Mouse (Mus musculus) heart, embryonic 15.5 days (tissue): Measurements from ENCODE around the gene Il27. TPM values are rescaled to one million over a fixed set of nuclear protein-coding genes. Genes with fewer than 3 reads are reported as not detected.
A peak's percentile ranks its signal among the peaks of the same experiment; 100 is the strongest.

Experiments
- ATAC-seq: fragments of 200-750 bp; cut with Nextera tagmentation; replicated peaks from 2 replicates; pipeline ENCODE4 v1.8.0; 2017; ENCODE audit warnings: low read depth, moderate TSS enrichment; ENCODE audit not compliant: insufficient number of reproducible peaks, insufficient read depth, low FRiP score
- H3K27ac ChIP-seq: fragments of 300-500 bp; sonication (generic); 2 replicates; pipeline ENCODE4 v1.5.1; 2015; ENCODE audit warnings: mild to moderate bottlenecking, inconsistent platforms
- H3K27me3 ChIP-seq: fragments of 300-500 bp; sonication (generic); 2 replicates; pipeline ENCODE4 v1.6.1; 2015; ENCODE audit warnings: inconsistent platforms
- H3K36me3 ChIP-seq: fragments of 300-500 bp; sonication (generic); 2 replicates; pipeline ENCODE4 v1.6.1; 2015; ENCODE audit warnings: mild to moderate bottlenecking, inconsistent platforms
- H3K4me1 ChIP-seq: fragments of 300-500 bp; sonication (generic); replicated peaks from 2 replicates; pipeline ENCODE4 v1.6.1; 2015; ENCODE audit warnings: inconsistent platforms
- H3K4me2 ChIP-seq: fragments of 300-500 bp; sonication (generic); 2 replicates; pipeline ENCODE4 v1.6.1; 2015; ENCODE audit warnings: inconsistent platforms, mild to moderate bottlenecking, moderate library complexity
- H3K4me3 ChIP-seq: fragments of 300-500 bp; sonication (generic); 2 replicates; pipeline ENCODE4 v1.5.1; 2015; ENCODE audit warnings: mild to moderate bottlenecking, inconsistent platforms
- H3K9ac ChIP-seq: fragments of 300-500 bp; sonication (generic); 2 replicates; pipeline ENCODE4 v1.6.1; 2015; ENCODE audit warnings: mild to moderate bottlenecking, inconsistent platforms
- H3K9me3 ChIP-seq: fragments of 300-500 bp; sonication (generic); replicated peaks from 2 replicates; pipeline ENCODE4 v1.6.1; 2016; ENCODE audit warnings: inconsistent platforms
- WGBS: fragments of 180-500 bp; shearing (Covaris S2); methylation state at CpG from one replicate; pipeline ENCODE4 v1.1.7; 2015; ENCODE audit warnings: mixed read lengths; 5-methylcytosine and 5-hydroxymethylcytosine counted together
- polyA plus RNA-seq: library from polyadenylated mRNA; unstranded; fragments of >200 nt; fragmentation: Nextera tagmentation; extraction: Ambion mirVana; gene quantifications from 2 replicates; pipeline ENCODE4 v1.2.1, GENCODE M21; 2015

Il27 gene
- polyA plus RNA-seq, 1 experiment from 2014 or later, result 0.13 TPM

DNA sequence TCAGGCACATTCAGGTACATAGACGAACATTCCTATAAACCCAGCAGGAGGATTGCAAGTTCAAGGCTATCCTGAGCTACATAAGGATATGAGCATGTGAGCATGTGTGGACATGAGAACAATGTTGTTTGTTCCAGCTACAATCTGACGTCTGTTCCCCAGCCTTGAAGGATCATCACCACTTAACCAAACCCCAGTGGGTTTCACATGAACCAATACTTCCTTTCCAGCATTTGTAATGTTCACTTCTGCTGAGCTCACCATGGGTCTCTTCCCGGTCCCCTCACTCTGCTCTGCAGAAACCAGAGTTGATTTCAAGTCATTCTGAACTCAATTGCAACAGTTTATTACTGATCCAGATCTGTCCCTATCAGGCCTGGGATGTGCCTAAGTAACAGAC, 7.9 kb upstream of the Il27 start:
- 71% methylated on average over 3 of the region's 3 CpGs for WGBS
- ATAC-seq, result no peak
- Histone ChIP-seq H3K4me2 (no peak overlapping the region), H3K4me3 (no peak overlapping the region), H3K4me1 (no peaks in the 10 kb centered on the region), H3K27ac (no peak overlapping the region), H3K9ac (no peak overlapping the region), H3K27me3 (no peaks in the 10 kb centered on the region), H3K36me3 (no peaks in the 10 kb centered on the region), H3K9me3 (no peaks in the 10 kb centered on the region)

DNA sequence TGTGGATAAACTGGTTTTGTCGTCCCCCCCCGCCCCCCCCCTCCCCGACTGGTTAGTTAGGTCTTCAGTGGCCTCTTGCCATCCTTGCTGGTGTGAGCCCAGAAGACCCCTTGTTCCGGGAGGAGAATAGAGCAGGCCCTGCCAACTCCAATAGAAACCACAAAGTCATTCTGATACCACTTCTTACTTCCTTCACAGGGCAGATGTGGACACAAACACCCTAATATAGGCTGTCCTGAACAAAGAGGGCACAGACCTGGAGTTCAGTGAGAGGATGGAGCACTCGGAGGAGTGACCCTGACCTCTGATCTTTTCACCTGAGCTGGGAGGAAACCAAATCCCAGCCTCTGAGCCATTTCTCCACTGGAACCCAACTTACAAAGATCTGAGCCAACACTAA, 7.2 kb upstream of the Il27 start:
- no peak overlapping the region for H3K9ac ChIP-seq
- no peak overlapping the region for H3K27ac ChIP-seq
- no peaks in the 10 kb centered on the region for H3K27me3 ChIP-seq
- no peaks in the 10 kb centered on the region for H3K9me3 ChIP-seq
- no peak for ATAC-seq
- H3K4me2 ChIP-seq, result no peak overlapping the region
- WGBS, result 44% methylated on average over 5 of the region's 5 CpGs
- no peak overlapping the region for H3K4me3 ChIP-seq
- H3K4me1 ChIP-seq, result no peaks in the 10 kb centered on the region
- no peaks in the 10 kb centered on the region for H3K36me3 ChIP-seq

DNA sequence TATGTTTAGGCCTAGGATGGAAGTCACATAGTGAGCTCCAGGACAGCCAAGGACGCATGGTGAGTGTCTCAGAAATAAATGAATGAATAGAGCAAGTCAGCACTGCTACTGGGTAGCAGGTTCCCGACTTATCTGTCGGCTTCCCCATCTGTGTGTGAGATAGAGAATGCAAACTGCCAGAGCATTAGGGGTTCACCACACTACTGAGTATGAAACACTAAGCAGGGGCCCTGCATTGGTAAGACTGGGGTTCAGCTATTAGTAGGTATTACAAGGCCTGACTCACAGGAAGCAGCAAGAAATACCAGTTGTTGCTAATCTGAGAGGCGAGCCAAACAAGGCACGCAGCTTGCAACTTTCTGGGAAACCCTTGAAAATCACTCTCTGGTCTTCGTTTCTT, 4.2 kb upstream of the Il27 start:
- 72% methylated on average over 6 of the region's 6 CpGs for WGBS
- no peak for ATAC-seq
- H3K4me3 ChIP-seq, result no peak overlapping the region

DNA sequence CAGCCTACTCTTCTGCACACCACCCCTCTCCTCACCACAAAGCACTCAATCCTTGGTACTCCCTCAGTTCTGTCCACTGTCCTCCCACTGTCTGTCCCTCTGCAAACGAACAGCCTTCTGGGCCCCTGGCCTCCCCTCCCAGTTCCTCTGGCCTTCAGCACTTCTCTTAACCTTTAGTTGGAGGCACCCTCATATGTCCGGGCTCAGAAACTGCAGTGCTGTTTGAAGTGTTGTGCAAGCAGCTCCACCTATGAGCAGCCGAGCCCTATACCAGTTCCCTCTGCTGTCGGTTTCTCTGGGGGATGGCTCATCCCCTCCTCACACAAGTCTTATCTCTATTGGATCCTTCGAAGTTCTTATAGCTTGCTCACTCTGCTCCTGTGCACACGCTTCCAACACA, 1.7 kb upstream of the Il27 start:
- Histone ChIP-seq H3K4me2 (no peak overlapping the region), H3K4me1 (no peaks in the 10 kb centered on the region), H3K27ac (no peak overlapping the region), H3K4me3 (no peak overlapping the region), H3K27me3 (0 out of 2 replicates have a peak, but pooled peaks cover 16% of the 10 kb centered on the region), H3K9ac (no peak overlapping the region), H3K36me3 (no peaks in the 10 kb centered on the region), H3K9me3 (no peaks in the 10 kb centered on the region)
- no peak for ATAC-seq
- 43% methylated on average over 6 of the region's 6 CpGs for WGBS

More for the DNA sequence above, 4.2 kb upstream of the Il27 start:
- H3K36me3 ChIP-seq, result no peaks in the 10 kb centered on the region
- no peak overlapping the region for H3K27ac ChIP-seq
- H3K9ac ChIP-seq, result no peak overlapping the region
- H3K9me3 ChIP-seq, result no peaks in the 10 kb centered on the region
- H3K4me2 ChIP-seq, result no peak overlapping the region
- H3K27me3 ChIP-seq, result 0 out of 2 replicates have a peak, but pooled peaks cover 5% of the 10 kb centered on the region
- H3K4me1 ChIP-seq, result no peaks in the 10 kb centered on the region

GRCm38 (mm10) chr7:126595890-126596289, 1.1 kb upstream of the Il27 start:
- Histone ChIP-seq H3K27ac (no peak overlapping the region), H3K27me3 (0 out of 2 replicates have a peak, but pooled peaks cover 16% of the 10 kb centered on the region), H3K9me3 (no peaks in the 10 kb centered on the region), H3K36me3 (no peaks in the 10 kb centered on the region), H3K4me2 (no peak overlapping the region), H3K4me3 (no peak overlapping the region), H3K4me1 (no peaks in the 10 kb centered on the region), H3K9ac (no peak overlapping the region)
- 74% methylated on average over 5 of the region's 5 CpGs for WGBS
- ATAC-seq, result no peak

DNA sequence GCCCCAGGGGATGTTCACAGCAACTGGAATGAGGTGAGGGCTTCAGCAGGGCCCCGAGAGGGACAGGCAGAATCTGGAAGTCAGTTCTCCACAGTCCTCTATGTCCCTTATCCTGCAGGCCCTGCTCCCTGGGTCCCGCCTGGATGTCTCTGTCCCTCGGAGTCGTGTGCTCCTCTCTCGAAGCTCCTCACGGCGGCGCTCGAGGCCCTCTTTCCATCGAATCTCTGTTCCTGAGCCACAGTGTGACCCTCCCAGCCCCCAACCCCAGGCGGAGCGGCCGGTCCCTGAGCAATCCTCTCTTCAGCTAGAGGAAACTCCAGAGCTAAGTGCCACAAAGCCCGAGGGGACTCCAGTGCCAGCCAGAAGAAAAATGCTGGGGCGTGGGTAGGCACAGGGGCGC, 7.0 kb downstream of the Il27 start:
- no peak overlapping the region for H3K9ac ChIP-seq
- no peak for ATAC-seq

GRCm38 (mm10) chr7:126586839-126587238, 7.9 kb downstream of the Il27 start:
- 37% methylated on average over 8 of the region's 8 CpGs for WGBS
- no peak overlapping the region for H3K4me3 ChIP-seq
- no peak overlapping the region for H3K27ac ChIP-seq
- H3K4me2 ChIP-seq, result no peak overlapping the region
- no peak overlapping the region for H3K9ac ChIP-seq
- H3K36me3 ChIP-seq, result no peaks in the 10 kb centered on the region
- H3K4me1 ChIP-seq, result peaks cover 12% of the 10 kb centered on the region; the same call in 1 of the 2 replicates
- ATAC-seq, result no peak
- peaks cover 21% of the 10 kb centered on the region for H3K27me3 ChIP-seq
- H3K9me3 ChIP-seq, result no peaks in the 10 kb centered on the region

More for the DNA sequence above, 7.0 kb downstream of the Il27 start:
- Histone ChIP-seq H3K4me1 (peaks cover 5% of the 10 kb centered on the region; the same call in 1 of the 2 replicates), H3K27ac (no peak overlapping the region), H3K36me3 (no peaks in the 10 kb centered on the region), H3K9me3 (no peaks in the 10 kb centered on the region), H3K4me2 (peak overlapping the region; percentile 38), H3K27me3 (peaks cover 29% of the 10 kb centered on the region), H3K4me3 (0 out of 2 replicates have a peak overlapping the region, but pooled peaks have one; percentile 1)
- 10% methylated on average over 16 of the region's 16 CpGs for WGBS

DNA sequence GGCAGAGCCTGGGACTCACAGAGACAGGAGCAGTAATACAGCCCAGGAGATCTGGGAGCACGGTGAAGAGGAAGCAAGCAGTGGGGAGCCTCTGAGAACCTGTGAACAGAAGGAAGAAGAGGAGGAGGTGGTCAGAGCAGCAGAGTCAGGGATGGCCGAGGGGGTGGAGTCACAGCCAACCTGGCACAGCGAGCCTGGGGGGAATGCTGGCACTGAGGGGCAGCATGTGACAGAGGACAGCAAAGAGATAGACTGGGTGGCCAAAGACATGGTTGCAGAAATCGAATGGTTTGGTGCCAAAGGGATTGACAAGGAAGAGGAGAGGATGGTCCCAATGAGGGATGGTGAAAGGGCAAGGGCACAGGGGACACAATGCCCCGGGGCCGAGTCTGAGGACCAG, 9.0 kb downstream of the Il27 start, which contains the start of gene Cln3:
Gene Cln3, minus strand, starts transcription at position 101 of the 400 bp plus-strand sequence.
- Histone ChIP-seq H3K4me2 (peak within 1 kb of the TSS; percentile 12; the same call in 1 of the 2 replicates), H3K4me3 (no peak within 1 kb of the TSS), H3K36me3 (no peaks in the 10 kb centered on the region; the same call in 1 of the 2 replicates), H3K9ac (no peak within 1 kb of the TSS), H3K4me1 (peaks cover 14% of the 10 kb centered on the region; the same call in 1 of the 2 replicates), H3K9me3 (no peaks in the 10 kb centered on the region), H3K27me3 (peaks cover 21% of the 10 kb centered on the region), H3K27ac (no peak within 1 kb of the TSS)
- no peak for ATAC-seq
- WGBS, result 62% methylated on average over 6 of the region's 6 CpGs

DNA sequence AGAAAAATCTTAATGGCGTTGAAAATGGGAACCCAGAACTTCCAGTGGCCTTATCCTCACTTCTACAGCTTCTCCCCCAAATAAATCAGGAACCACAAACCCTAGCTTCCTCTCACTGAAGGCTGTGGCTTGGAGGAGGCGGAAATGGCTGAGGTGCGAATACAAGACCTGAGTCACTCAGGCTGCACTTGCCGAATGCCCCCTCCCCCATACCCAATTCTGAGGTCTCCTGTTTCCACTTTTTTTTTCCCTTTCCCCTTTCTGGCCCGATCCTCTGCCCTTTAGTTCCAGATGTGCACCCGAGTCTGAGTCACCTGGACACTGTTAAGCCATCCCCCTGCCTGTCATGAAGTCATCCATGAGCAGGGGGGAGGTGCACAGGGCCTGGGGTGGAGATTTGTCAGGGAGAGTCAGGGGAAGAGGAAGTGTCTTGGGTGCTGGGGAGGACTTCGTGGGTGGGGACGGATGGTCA, 10.2 kb downstream of the Il27 start, which contains the start of gene Apobr:
Gene Apobr, plus strand, starts transcription at position 437 of the 472 bp plus-strand sequence.
- H3K27me3 ChIP-seq, result peaks cover 21% of the 10 kb centered on the region
- H3K4me1 ChIP-seq, result peaks cover 14% of the 10 kb centered on the region; the same call in 1 of the 2 replicates
- H3K4me3 ChIP-seq, result peak within 1 kb of the TSS; percentile 67
- H3K9me3 ChIP-seq, result no peaks in the 10 kb centered on the region
- H3K36me3 ChIP-seq, result no peaks in the 10 kb centered on the region; the same call in 1 of the 2 replicates
- H3K27ac ChIP-seq, result 0 out of 2 replicates have a peak within 1 kb of the TSS, but pooled peaks have one; percentile 83
- peak within 1 kb of the TSS; percentile 91 for H3K4me2 ChIP-seq
- ATAC-seq, result no peak
- H3K9ac ChIP-seq, result no peak within 1 kb of the TSS
- WGBS, result 68% methylated on average over 8 of the region's 8 CpGs

- peak overlapping the region; percentile 83 for H3K27ac ChIP-seq
These were observed 11.0 kb downstream of the Il27 start for GRCm38 (mm10) chr7:126583761-126584160.

DNA sequence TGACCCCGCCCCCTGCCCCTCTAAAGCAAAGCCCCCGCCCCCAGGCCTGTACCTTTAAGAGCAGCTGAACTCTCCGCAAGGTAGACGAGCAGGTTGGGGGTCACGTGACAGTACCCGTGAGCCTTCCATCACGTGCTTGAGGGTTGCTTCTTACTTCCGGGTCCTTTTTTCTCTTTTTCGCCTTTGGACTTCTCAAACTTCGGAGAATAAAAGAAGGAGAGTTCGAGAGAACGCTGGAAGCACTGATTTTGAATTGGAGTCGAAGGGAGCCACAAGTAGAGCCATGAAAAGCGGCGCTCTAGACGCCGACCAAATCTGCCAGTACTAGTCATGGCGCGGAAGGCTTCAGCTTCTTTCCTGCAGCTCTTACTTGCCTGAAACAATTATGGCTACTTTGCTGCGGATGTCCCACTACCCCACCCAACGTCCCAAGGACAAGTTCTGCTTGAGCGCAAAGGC, 11.5 kb downstream of the Il27 start:
- peak overlapping the region; percentile 91 for H3K4me2 ChIP-seq
- H3K9ac ChIP-seq, result peak overlapping the region; percentile 64
- peak; percentile 72 for ATAC-seq
- peaks cover 14% of the 10 kb centered on the region; the same call in 1 of the 2 replicates for H3K4me1 ChIP-seq
- peak overlapping the region; percentile 67 for H3K4me3 ChIP-seq
- WGBS, result 1% methylated on average over 22 of the region's 22 CpGs
- no peaks in the 10 kb centered on the region; the same call in 1 of the 2 replicates for H3K36me3 ChIP-seq
- H3K27ac ChIP-seq, result peak overlapping the region; percentile 83
- peaks cover 15% of the 10 kb centered on the region for H3K27me3 ChIP-seq
- H3K9me3 ChIP-seq, result no peaks in the 10 kb centered on the region

More at GRCm38 (mm10) chr7:126583761-126584160, 11.0 kb downstream of the Il27 start:
- Histone ChIP-seq H3K4me1 (peaks cover 14% of the 10 kb centered on the region; the same call in 1 of the 2 replicates), H3K9ac (no peak overlapping the region; the same call in 1 of the 2 replicates), H3K4me3 (peak overlapping the region; percentile 67), H3K36me3 (no peaks in the 10 kb centered on the region; the same call in 1 of the 2 replicates), H3K9me3 (no peaks in the 10 kb centered on the region), H3K27me3 (peaks cover 20% of the 10 kb centered on the region), H3K4me2 (peak overlapping the region; percentile 91)
- ATAC-seq, result no peak
- WGBS, result 55% methylated on average over 6 of the region's 6 CpGs
